Mouse (Mus musculus): Measurements from ENCODE around the gene Stpg2. TPM values are rescaled to one million over a fixed set of nuclear protein-coding genes. Genes with fewer than 3 reads are reported as not detected.

The Stpg2 gene
- polyA plus RNA-seq (2017; shearing (Covaris generic)): not detected

DNA sequence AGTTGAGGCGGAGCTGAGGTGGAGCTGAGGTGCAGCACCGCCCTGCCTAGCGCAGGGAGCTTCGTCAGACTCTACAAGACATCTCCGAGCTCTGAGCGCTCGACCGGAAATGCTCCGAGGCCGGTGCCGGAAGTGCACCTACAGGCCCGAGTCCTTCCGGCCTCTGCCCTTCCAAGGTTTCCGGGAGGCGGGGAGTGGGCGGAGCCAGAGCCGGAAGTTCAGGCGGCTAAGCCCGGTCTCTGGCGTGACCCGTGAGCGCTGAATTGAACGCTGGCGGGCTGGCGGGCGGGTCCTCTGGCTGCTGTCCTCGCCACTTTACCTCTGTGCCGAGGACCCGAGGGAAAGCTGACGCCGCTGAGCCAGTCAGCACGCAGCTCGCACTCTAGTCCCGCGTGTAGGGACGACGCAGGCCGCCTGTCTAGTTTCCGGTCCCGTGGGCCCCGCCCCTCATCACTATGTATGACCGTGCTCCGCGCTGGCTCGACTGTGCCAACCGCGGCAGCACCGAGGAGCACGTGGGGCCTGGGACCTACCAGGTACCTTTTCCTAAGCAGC lies at the start of gene Stpg2:
Gene Stpg2, plus strand, starts transcription at position 251 of the 555 bp plus-strand sequence.

Other genes with a start within 250 kb of the Stpg2 start
- gene Rap1gds1, start 130.5 kb upstream of the Stpg2 start, polyA plus RNA-seq (2017; shearing (Covaris generic)): 76.8 TPM

Data from activated CD4-positive, CD25-positive, alpha-beta regulatory T cell, adult 9 weeks (primary cell).